Mouse (Mus musculus) liver, embryonic 14 days (tissue): ENCODE data around the gene Dctn3. TPM values are rescaled to one million over a fixed set of nuclear protein-coding genes. Genes with fewer than 3 reads are reported as not detected.

Experiments used
- polyA plus RNA-seq: library from polyadenylated mRNA; depleted of rRNA; stranded (reverse); fragments of >200 nt; gene quantifications from 2 replicates; pipeline ENCODE4 v1.2.3, GENCODE M21; 2012; rRNA removed

Gene Dctn3
- polyA plus RNA-seq, result 37.2 and 43.0 TPM in 2 replicates

DNA sequence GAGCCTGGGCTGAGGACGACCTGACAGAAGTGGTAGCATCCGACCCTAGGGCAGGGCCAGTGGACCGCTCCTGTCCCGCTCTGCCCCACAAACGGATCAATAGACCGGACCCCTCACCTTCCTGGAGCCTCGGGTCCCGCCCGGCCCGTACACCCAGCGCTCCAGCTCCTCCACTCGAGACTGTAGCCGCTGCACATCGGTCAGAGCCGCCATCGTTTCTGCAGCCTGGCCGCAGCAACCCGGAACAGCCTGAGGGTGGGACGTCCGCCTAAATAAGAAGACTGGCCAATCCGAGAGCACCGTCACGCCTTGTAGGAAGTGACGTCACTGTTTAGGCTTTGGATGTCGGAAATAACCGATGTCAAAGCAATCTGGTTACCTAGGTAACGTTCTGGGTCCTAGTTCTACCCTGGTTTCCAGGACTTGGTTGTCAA is at the start of gene Dctn3:
Dctn3 (minus strand) TSS at position 253 of the 434 bp plus-strand sequence.

DNA sequence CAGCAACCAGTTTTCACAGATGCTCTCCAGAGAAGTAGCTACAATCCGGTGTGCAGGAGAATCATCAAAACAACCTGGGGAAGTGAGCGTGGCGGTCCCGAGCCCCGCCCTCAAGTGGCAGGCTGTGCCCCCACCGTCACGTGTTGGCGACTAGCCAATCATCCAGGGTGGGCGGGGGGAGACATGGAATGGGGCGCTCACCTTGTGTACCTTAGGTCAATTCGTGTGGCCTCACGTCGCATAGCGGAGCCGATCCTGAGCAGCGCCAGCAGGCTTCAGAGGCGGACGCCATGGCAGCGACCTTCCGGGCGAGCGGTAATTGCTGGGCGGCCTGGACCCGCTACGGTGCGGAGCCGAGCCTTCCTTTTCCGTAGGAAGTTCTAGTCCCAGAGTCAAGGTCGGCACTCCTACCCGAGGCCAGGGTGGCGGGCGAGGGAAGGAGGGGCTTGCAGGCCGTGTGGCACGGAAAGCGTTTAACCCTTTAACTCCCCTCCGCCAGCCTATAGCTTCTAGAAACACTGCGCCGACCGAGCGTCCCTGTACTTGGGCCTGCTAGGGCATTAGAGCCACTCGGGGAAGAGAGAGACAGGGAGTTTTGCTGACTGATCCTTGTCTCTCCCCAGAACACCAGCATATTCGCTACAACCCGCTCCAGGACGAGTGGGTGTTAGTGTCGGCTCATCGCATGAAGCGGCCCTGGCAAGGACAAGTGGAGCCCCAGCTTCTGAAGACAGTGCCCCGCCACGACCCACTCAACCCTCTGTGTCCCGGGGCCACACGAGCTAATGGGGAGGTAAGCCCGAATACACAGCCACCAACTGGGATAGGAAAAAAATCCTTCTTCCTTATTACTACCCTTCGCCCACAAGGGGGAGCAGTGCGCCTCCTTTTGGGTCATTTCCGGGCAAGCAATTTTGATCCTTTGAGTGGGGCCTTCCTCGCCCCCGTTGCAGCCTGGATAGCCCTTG is 32.7 kb upstream of the Dctn3 start, which contains the start of gene Sigmar1:
Sigmar1 (minus strand) TSS at position 820 of the 968 bp plus-strand sequence.

DNA sequence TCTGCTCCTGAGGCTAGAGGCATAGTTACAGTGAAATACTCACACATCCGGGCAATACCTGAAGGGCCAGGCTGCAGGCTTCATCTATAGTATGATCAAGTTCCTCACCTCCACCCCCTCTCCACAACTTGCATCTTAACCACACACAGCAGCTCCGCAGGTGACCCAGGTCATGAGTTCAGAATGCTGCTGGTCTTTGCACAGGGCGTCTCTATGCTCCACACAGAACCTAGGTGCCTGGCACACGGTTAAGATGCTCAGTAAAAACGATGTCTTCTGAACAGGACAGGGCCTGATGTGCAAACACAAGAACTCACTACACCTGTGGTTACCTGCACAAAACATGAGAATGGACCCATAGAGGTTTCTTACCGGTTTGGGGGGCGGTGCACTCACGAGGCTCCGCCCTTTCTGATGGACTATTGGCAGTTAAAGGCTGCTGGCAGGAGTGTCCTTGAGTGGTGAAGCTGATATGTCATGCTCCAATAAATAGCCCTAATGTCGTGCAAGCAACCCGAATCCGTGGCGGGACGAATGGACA is 31.9 kb upstream of the Dctn3 start, which contains the start of gene Galt:
Galt (plus strand) TSS at position 432 of the 541 bp plus-strand sequence.

DNA sequence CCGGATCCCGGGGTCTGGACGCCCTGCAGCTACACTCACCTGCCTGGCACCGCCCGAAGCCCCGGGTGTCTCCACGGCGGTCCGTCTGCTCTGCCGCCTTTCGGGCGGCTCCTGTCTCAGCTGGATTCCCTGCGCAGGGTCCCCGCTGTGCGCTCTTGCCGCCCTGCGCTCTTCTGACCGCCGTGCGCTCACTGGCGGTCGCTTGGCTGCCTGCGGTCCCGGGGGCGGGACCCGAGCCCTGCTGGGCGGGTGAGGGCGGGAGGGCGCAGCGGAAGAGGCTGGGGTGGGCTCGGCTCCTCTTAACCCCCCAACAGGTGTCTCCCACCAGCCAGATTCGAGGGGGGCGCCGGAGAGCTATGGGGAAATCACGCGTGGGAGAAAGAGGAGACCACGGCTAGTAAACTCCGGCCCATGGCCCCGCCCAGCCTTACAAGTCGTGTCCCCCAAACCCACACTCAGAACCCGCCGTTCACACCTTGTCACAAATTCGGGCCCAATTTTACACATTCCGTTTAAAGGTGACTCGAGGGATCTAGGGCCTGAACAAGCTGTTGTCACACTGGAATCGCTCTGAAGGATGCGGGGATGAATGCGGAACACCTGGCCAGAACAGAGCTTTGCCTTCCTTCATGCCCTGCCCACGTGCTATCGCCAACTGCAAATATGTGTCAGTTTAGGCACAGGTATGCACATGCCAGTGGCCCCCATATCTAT is 8.2 kb upstream of the Dctn3 start, which contains the start of gene Arid3c:
Arid3c (minus strand) TSS at position 91 of the 714 bp plus-strand sequence.

DNA sequence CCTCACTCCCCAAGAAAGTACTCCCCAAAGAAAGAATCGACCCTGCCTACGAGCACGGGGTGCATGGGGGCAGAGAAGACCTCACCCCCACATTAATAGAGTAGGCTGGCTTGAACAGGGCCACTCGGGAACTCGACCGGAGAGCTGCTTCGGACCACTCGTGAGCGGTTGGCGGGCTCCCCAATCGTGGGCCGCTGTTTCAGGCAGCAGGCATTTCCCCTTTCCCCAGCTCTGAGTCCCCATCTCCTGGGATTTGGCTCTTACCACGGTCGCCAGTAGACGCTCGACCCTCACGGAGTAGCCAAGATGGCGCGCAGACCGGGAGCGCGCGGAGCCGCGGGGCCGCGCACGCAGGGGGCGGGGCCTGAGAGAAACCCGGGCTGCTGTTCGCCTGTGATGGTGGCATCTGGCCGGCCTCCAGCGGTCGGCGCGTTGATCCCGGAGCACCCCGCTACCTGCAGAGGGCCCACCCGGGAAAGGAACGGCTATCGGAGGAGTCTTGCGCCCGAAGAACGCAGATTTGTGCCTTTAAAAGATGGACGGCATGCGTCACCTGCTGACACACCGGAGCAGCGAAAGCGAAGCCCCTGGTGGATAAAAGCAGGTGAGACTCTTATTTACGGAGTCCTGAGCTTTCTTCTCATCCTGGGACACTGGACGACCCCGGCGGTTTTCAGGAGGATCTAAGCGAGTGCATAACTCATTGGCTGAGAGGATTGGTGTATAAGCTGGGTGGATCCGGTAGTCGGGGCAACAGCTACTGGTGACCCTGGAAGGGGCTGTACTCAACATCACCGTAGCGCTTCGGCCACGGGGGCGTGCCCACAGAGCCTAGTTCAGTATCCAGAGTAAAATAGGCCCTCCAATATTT is 9.5 kb downstream of the Dctn3 start, which contains the start of gene Rpp25l:
Rpp25l (minus strand) TSS at position 338 of the 871 bp plus-strand sequence.

DNA sequence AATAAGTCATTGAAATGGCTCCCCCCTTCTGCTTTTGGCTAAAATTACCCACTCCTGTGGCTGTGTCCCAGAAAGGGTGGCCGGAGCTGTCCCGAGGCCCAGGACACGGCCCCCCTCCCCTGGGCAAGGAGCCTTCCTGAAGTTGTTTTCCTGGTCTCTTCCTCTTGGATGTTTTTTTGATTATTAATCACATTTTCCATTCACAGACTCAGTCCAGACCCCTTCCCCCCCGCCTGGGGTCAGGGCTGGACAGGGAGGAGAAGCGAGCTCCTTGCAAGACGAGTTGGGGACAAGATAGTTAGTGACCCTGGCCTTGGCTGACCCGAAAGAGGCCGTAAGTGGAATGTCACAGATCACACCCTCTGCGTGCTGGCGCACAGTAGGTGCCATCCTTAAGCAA is 23.2 kb downstream of the Dctn3 start, which contains the start of gene Il11ra1:
Il11ra1 (plus strand) TSS at position 207 of the 400 bp plus-strand sequence.

DNA sequence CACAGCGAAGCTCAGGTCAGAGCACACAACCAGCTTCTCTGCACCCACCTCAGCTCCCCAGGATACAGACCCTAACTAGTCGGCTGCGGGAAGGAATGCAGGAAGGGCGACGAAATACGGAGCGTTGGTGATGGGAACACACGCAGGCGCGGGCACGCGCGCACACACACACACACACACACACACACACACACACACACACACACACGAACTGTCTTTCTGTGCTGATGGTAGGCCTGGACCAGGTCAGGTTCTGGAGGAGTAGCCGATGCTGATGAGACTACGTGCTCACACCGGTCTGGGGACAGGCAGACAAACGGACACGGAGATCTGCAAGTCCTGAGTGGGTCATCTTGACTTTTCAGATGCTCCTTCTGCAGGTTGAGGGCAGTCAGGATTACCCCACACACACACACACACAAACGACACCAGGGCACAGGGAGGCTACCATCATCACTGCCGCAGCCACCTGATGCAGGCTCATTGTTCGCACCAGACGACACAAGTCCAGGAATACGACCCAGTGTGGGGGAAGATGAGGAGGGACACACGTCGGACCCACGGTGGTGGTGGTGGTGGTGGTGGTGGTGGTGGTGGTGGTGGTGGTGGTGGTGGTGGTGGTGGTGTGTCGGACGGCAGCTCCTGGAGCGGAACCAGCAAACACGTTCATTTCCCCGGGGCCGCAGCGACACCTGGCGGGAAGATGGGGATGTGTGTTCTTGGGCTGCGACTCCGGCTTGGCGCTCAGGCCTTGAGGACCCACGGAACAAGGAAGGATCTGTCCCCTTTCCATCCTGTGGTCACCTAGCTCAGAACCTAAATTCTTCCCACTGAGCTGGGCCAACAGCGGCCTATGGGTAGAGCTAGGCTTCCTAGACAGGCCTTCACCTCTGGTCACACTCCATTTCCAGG is 25.8 kb downstream of the Dctn3 start, which contains the start of gene Cntfr:
Cntfr (minus strand) TSS at position 160 of the 912 bp plus-strand sequence.

Other genes with a start within 250 kb of the Dctn3 start
- gene AI464131, start 220.1 kb downstream of the Dctn3 start, polyA plus RNA-seq, result 0.50 and 0.59 TPM in 2 replicates
- not detected in 2 replicates for gene 1110017D15Rik, start 205.8 kb downstream of the Dctn3 start, polyA plus RNA-seq
- 1.6 and 1.8 TPM in 2 replicates for gene Fam219a, start 153.6 kb downstream of the Dctn3 start, polyA plus RNA-seq
- 1.3 and 1.6 TPM in 2 replicates for gene Dnaic1, start 153.4 kb downstream of the Dctn3 start, polyA plus RNA-seq
- gene Enho, start 82.8 kb downstream of the Dctn3 start, polyA plus RNA-seq, result 1.1 and 1.3 TPM in 2 replicates
- gene Cntfr, start 26.1 kb downstream of the Dctn3 start, polyA plus RNA-seq, result 0.69 and 0.75 TPM in 2 replicates
- 13.2 and 13.6 TPM in 2 replicates for gene Il11ra1, start 23.2 kb downstream of the Dctn3 start, polyA plus RNA-seq
- gene Rpp25l, start 9.6 kb downstream of the Dctn3 start, polyA plus RNA-seq, result 22.3 and 26.0 TPM in 2 replicates
- not detected in 2 replicates for gene Arid3c, start 8.0 kb upstream of the Dctn3 start, polyA plus RNA-seq
- 21.6 and 24.6 TPM in 2 replicates for gene Galt, start 32.1 kb upstream of the Dctn3 start, polyA plus RNA-seq
- gene Sigmar1, start 33.0 kb upstream of the Dctn3 start, polyA plus RNA-seq, result 22.4 and 26.2 TPM in 2 replicates
- gene Ccl27a, start 51.1 kb upstream of the Dctn3 start, polyA plus RNA-seq, result 8.5 and 9.4 TPM in 2 replicates
- gene Gm21541, start 180.4 kb upstream of the Dctn3 start, polyA plus RNA-seq, result not detected in 2 replicates
- 0.15 and 0.16 TPM in 2 replicates for gene Gm20878, start 218.4 kb upstream of the Dctn3 start, polyA plus RNA-seq
- gene Fam205a4, start 242.9 kb upstream of the Dctn3 start, polyA plus RNA-seq, result 0.02 TPM in 2 replicates